Mouse (Mus musculus): ENCODE measurements around the gene Gm10401. TPM values are rescaled to one million over a fixed set of nuclear protein-coding genes. Genes with fewer than 3 reads are reported as not detected.

Gene Gm10401
- polyA plus RNA-seq (2015; fragmentation: Nextera tagmentation; extraction: Ambion mirVana): 27.1 and 31.2 TPM in 2 replicates

GRCm38 (mm10) chr5:115098195-115098594 is at the start of gene Gm10401:
Gm10401 (minus strand) TSS chr5:115098295.
- Histone ChIP-seq H3K9me3 (no peaks in the 10 kb centered on the region), H3K27me3 (replicated peaks) (no peaks in the 10 kb centered on the region), H3K36me3 (peaks cover 22% of the 10 kb centered on the region), H3K4me2 (no peak within 1 kb of the TSS), H3K27ac (no peak within 1 kb of the TSS), H3K4me1 (no peaks in the 10 kb centered on the region), H3K4me3 (replicated peaks) (no peak within 1 kb of the TSS), H3K9ac (no peak within 1 kb of the TSS)
- WGBS: 95% methylated on average over 8 of the region's 8 CpGs
- ATAC-seq (ENCODE audit: insufficient read depth, low FRiP score, low read depth): no peak

- WGBS: 80% methylated on average over 3 of the region's 3 CpGs
- no peak overlapping the region for H3K9ac ChIP-seq
- H3K4me3 ChIP-seq (replicated peaks): no peak overlapping the region
- H3K27ac ChIP-seq: no peak overlapping the region
- H3K9me3 ChIP-seq: no peaks in the 10 kb centered on the region
- H3K36me3 ChIP-seq: peaks cover 51% of the 10 kb centered on the region
- no peak overlapping the region for H3K4me2 ChIP-seq
- peaks cover under 1% of the 10 kb centered on the region; the same call in 1 of the 2 replicates for H3K4me1 ChIP-seq
- no peaks in the 10 kb centered on the region for H3K27me3 ChIP-seq (replicated peaks)
- no peak for ATAC-seq (ENCODE audit: insufficient read depth, low FRiP score, low read depth)
Measured at GRCm38 (mm10) chr5:115147388-115147787, 49.3 kb upstream of the Gm10401 start.

DNA sequence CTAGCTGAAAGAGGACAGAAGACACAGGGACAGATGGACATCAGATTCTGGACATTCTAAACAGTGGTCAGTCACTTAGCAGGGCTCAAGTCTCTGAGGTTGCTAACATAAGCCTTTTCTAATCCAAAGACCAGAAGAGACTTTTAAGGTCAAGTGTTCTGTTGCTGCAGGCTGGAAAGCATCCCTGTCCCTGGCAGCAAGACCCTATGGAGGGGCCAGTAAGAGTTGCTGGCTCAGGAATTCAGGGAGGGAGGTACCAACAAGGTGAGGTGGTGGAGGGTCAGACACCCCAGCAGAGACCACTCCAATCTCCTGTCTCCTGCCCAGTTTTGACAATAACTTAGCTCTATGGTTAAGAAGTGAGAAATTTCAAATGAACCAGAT is 48.6 kb upstream of the Gm10401 start:
- no peak for ATAC-seq (ENCODE audit: insufficient read depth, low FRiP score, low read depth)
- H3K27ac ChIP-seq: no peak overlapping the region
- H3K4me3 ChIP-seq (replicated peaks): no peak overlapping the region
- no peaks in the 10 kb centered on the region for H3K9me3 ChIP-seq
- H3K36me3 ChIP-seq: peaks cover 51% of the 10 kb centered on the region
- H3K9ac ChIP-seq: no peak overlapping the region
- H3K27me3 ChIP-seq (replicated peaks): no peaks in the 10 kb centered on the region
- H3K4me2 ChIP-seq: no peak overlapping the region
- H3K4me1 ChIP-seq: no peaks in the 10 kb centered on the region

DNA sequence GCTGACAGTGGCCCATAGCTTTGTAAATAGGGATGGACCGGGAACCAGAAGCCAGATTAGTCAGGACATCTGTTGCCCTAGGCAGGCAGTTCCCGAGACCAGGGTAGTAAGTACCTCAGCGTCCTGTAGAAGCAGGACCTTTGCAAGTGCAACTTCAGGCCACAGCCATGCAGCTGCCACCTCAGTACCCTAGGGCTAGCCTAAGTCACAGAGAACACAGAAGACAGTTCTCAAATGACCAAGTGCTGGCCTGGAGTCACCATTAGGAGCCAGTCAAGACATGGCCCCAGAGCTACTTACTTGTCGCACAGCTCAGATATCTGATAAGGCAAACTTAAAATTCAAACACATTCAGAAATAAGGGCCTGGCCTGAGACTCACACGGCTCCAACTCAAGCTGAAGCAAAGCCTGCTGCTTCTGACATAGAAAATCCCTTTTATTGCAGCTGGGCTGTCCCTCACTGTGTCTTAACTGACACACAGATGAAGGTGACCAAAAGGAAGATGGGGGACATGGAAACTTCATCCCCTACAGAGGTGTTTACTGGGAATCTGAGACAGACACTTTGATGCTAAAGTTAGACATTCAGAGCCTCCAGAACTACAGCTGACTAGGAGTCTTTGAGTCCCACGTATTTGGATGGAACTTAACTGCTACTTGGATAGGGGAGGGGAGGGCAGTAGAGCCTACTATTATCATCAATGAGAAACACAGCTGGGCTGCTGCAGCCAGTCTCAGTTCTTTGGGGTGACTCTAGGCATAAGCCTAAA is 48.1 kb upstream of the Gm10401 start:
- Histone ChIP-seq H3K4me3 (replicated peaks) (no peak overlapping the region), H3K9me3 (no peaks in the 10 kb centered on the region), H3K9ac (no peak overlapping the region), H3K36me3 (peaks cover 50% of the 10 kb centered on the region), H3K4me1 (no peaks in the 10 kb centered on the region), H3K27ac (no peak overlapping the region), H3K4me2 (no peak overlapping the region), H3K27me3 (replicated peaks) (no peaks in the 10 kb centered on the region)
- ATAC-seq (ENCODE audit: insufficient read depth, low FRiP score, low read depth): no peak
- 77% methylated on average over 6 of the region's 6 CpGs for WGBS

GRCm38 (mm10) chr5:115145253-115145968 is 47.3 kb upstream of the Gm10401 start:
- H3K36me3 ChIP-seq: peaks cover 43% of the 10 kb centered on the region
- H3K4me2 ChIP-seq: no peak overlapping the region
- H3K27me3 ChIP-seq (replicated peaks): no peaks in the 10 kb centered on the region
- H3K4me3 ChIP-seq (replicated peaks): no peak overlapping the region
- no peak overlapping the region for H3K9ac ChIP-seq
- no peaks in the 10 kb centered on the region for H3K9me3 ChIP-seq
- WGBS: 77% methylated on average over 11 of the region's 11 CpGs
- H3K4me1 ChIP-seq: no peaks in the 10 kb centered on the region
- no peak for ATAC-seq (ENCODE audit: insufficient read depth, low FRiP score, low read depth)
- no peak overlapping the region for H3K27ac ChIP-seq

- 63% methylated on average over 6 of the region's 6 CpGs for WGBS
Measured at GRCm38 (mm10) chr5:115144471-115144870, 46.4 kb upstream of the Gm10401 start.

GRCm38 (mm10) chr5:115143552-115143951 is 45.5 kb upstream of the Gm10401 start:
- Histone ChIP-seq H3K36me3 (peaks cover 30% of the 10 kb centered on the region), H3K4me3 (replicated peaks) (no peak overlapping the region), H3K4me1 (no peaks in the 10 kb centered on the region), H3K27me3 (replicated peaks) (no peaks in the 10 kb centered on the region), H3K4me2 (no peak overlapping the region), H3K9me3 (no peaks in the 10 kb centered on the region), H3K27ac (no peak overlapping the region), H3K9ac (no peak overlapping the region)
- 72% methylated on average over 10 of the region's 10 CpGs for WGBS
- no peak for ATAC-seq (ENCODE audit: insufficient read depth, low FRiP score, low read depth)

More at GRCm38 (mm10) chr5:115144471-115144870, 46.4 kb upstream of the Gm10401 start:
- Histone ChIP-seq H3K4me1 (no peaks in the 10 kb centered on the region), H3K4me2 (no peak overlapping the region), H3K9me3 (no peaks in the 10 kb centered on the region), H3K27me3 (replicated peaks) (no peaks in the 10 kb centered on the region), H3K4me3 (replicated peaks) (no peak overlapping the region), H3K27ac (no peak overlapping the region), H3K9ac (no peak overlapping the region), H3K36me3 (peaks cover 34% of the 10 kb centered on the region)
- no peak for ATAC-seq (ENCODE audit: insufficient read depth, low FRiP score, low read depth)

GRCm38 (mm10) chr5:115142166-115142697 is 44.1 kb upstream of the Gm10401 start:
- Histone ChIP-seq H3K27ac (no peak overlapping the region), H3K9me3 (no peaks in the 10 kb centered on the region), H3K4me2 (no peak overlapping the region), H3K9ac (no peak overlapping the region), H3K36me3 (peaks cover 17% of the 10 kb centered on the region), H3K4me3 (replicated peaks) (no peak overlapping the region), H3K4me1 (no peaks in the 10 kb centered on the region), H3K27me3 (replicated peaks) (no peaks in the 10 kb centered on the region)
- 91% methylated on average over 9 of the region's 9 CpGs for WGBS
- ATAC-seq (ENCODE audit: insufficient read depth, low FRiP score, low read depth): no peak

- Histone ChIP-seq H3K36me3 (peaks cover 4% of the 10 kb centered on the region; the same call in 1 of the 2 replicates), H3K9me3 (no peaks in the 10 kb centered on the region), H3K27me3 (replicated peaks) (no peaks in the 10 kb centered on the region), H3K4me3 (replicated peaks) (no peak overlapping the region), H3K4me1 (no peaks in the 10 kb centered on the region), H3K27ac (no peak overlapping the region), H3K9ac (no peak overlapping the region), H3K4me2 (no peak overlapping the region)
- no peak for ATAC-seq (ENCODE audit: insufficient read depth, low FRiP score, low read depth)
- WGBS: 41% methylated on average over 3 of the region's 3 CpGs
Measured at GRCm38 (mm10) chr5:115140726-115141125, 42.6 kb upstream of the Gm10401 start.

GRCm38 (mm10) chr5:115139124-115139523 is 41.0 kb upstream of the Gm10401 start:
- Histone ChIP-seq H3K9me3 (no peaks in the 10 kb centered on the region), H3K27me3 (replicated peaks) (no peaks in the 10 kb centered on the region), H3K4me2 (no peak overlapping the region), H3K36me3 (0 out of 2 replicates have a peak, but pooled peaks cover 2% of the 10 kb centered on the region), H3K4me1 (no peaks in the 10 kb centered on the region), H3K9ac (no peak overlapping the region), H3K27ac (no peak overlapping the region), H3K4me3 (replicated peaks) (no peak overlapping the region)
- no peak for ATAC-seq (ENCODE audit: insufficient read depth, low FRiP score, low read depth)
- WGBS: 56% methylated on average over 4 of the region's 4 CpGs

- Histone ChIP-seq H3K36me3 (no peaks in the 10 kb centered on the region), H3K27me3 (replicated peaks) (no peaks in the 10 kb centered on the region), H3K4me1 (peaks cover 14% of the 10 kb centered on the region), H3K9me3 (no peaks in the 10 kb centered on the region), H3K9ac (peak within 1 kb of the TSS; percentile 78), H3K4me2 (peak within 1 kb of the TSS; percentile 94), H3K27ac (0 out of 2 replicates have a peak within 1 kb of the TSS, but pooled peaks have one; percentile 41), H3K4me3 (replicated peaks) (peak within 1 kb of the TSS; percentile 81)
- WGBS: under 1% methylated on average over 76 of the region's 81 CpGs
- peak; percentile 94 for ATAC-seq (ENCODE audit: insufficient read depth, low FRiP score, low read depth)
Measured at GRCm38 (mm10) chr5:115134234-115135165, 36.4 kb upstream of the Gm10401 start, which contains the start of gene Unc119b. Unc119b (minus strand) TSS chr5:115134975.
